Mouse (Mus musculus) c-Kit-negative CD71-positive TER-119-positive erythroid progenitor cells, embryonic 14.5 days (primary cell): ENCODE results near the gene Brd2.

Experiments
- DNase-seq: peaks from one replicate; pipeline ENCODE4 v3.0.0-alpha.2; 2013; ENCODE audit warnings: low read depth, low spot score

Brd2 gene

DNA sequence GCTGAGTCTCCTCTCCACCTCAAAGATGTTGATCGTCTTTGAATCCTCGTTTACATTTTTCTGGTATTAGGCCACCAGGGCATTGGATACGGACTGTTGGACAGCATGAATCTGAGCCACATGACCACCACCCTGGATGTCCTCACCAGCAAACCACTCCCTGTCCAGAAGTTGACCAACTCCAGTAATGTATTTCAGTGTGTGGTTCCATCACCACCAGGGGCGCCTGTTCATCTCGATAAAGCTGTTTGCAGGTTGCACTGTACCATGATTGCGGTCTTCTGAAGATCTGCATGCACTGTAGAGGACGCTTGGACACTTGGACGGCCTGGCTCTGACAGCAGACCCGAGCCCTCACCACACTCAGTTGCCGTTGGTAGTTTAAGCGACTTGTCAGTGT is 10.9 kb upstream of the Brd2 start:
- no peak for DNase-seq

DNA sequence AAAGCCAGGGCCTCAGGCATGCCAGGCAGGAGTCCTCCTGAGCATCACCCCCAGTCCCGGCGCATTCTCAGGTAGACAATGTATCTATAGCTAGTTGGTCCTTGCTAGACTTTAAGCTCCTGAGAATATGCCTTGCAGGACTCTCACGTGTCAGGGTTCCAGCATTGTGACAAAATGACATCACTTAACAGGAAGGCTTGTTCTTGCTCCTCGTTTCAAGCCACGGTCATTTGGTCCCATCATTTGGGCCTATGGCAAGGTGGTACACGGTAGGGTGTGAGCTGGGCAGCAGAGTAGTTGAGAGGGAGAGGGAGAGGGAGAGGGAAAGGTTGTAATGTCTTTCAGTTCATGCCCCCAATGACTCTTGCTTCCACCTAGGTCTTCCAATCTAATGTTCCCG is 9.5 kb upstream of the Brd2 start:
- DNase-seq: no peak

DNA sequence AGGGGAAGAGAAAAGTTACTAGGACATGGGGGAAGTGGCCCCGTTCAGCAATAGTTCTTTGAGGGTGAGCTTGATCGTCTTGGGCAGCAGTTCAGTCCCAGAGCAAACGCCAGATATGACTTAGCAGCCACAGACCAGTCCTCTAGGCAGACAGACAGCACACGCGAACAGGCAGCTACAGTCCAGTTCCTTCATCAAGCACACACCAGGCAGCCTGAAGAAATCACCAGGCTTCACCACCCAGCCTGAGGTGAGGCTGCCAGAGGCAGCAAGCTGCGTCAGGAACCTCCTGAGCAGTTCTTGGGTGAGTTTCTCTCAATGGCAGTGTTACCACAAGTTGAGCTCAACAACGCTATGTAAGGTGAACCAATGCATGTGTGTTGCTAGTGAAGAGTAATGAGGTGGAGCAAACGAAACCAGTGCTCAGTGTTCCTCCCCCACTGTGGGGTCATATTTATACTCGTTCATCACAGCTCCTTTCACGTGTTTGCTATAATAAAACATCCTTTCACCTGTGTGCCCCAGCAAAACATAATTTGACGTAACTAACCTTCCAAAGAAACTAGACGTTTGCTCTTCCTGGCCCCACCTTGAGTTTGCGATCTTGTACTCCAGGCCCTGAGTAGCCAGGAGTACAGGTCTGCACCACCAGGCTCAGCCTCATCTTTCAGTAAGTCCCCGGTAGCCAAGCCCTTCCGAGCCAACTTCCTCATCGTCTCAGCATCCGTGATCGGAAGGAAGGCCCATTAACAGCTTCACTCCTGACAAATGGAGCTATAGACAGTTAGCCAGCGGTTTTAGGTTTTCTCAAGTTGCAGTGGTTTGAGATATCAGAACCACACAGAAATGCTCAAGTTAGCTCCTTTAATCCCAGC is 7.9 kb upstream of the Brd2 start:
- no peak for DNase-seq

DNA sequence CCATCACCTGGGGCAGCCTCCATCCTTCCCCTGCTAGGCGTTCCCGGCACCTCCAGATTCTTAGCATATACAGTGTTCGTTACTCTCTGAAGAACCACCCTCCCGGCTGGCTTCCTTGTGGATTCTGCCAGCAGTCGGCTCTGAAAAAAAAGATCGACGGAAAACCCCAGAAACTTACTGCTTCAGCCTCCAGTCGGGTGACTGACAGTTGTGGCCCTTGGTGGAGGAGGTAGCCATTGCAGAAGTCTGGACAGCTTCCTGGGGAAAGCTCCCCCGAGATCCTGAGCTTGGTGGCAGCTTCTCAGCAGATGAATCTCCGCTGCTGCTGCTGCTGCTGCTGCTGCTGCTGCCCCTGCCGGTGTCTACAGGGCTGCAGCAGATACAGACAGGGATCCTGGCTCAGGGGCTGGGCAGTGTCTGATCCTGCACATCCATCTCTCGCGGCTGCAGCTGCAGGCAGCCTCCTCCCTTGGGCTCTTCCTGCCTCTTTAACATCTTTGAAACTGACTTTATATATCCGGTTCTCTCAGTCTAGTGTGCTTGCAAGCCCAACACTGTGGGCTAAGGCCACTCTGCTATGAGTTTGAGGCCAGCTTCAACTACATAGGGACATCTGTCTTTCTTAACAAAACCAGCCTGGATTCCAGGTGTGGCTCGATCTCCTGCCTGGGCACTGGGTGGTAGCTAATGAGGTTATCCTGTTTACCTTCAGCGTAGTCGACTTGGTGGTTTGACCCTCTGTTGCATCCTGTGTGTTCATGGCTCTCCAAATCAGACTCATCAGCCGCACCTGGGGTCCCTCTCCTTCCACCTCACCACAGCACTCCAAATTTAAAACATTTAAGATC is 6.7 kb upstream of the Brd2 start:
- no peak for DNase-seq

DNA sequence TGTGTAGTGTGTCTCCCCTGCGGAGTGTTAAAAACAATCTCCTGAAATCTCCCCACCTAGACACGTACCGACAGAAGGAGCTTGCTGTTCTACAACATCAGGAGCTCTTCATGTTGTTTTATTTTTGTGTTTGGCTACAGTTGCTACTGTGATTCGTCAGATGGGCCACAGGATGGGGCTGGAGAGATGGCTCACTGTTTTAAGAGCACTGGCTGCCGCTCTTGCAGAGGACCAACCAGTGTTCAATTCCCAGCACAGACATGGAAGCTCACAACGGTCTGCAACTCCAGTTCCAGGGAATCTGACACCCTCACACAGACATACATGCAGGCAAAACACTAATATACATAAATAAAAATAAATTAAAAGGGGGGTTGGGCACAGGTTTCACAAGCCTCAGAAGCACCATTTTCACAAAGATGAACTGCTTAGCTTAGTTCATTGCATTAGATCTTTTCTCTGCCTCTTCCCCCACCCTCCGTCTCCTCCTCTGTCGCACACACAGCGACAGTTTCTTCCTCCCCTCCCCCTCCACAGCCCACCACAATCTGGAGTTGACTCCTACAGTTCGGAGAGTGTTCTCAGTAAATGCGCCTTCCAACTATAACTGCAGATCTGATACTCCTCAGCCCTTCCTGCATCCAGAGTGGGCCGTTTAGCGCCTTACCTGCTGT is 6.0 kb upstream of the Brd2 start:
- no peak for DNase-seq

DNA sequence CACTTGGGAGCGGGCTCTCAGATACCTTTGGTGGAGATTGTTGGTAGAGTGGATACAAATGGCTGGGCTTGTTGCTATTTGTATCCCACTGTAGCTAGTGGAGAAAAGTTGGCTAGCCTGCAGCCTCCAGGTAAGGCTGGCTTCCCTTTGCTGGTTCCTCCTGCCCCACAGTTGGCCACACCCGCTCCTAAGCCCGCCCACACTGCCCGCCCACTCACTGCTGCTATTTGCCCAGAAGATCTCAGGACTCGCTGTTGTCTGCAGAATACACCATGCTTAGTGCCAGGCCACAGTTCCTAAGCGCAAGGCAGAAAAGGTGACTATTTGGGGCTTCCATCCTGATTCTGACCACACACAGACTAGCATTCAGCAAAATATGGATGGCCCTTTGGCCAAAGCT is 5.0 kb upstream of the Brd2 start:
- DNase-seq: no peak

DNA sequence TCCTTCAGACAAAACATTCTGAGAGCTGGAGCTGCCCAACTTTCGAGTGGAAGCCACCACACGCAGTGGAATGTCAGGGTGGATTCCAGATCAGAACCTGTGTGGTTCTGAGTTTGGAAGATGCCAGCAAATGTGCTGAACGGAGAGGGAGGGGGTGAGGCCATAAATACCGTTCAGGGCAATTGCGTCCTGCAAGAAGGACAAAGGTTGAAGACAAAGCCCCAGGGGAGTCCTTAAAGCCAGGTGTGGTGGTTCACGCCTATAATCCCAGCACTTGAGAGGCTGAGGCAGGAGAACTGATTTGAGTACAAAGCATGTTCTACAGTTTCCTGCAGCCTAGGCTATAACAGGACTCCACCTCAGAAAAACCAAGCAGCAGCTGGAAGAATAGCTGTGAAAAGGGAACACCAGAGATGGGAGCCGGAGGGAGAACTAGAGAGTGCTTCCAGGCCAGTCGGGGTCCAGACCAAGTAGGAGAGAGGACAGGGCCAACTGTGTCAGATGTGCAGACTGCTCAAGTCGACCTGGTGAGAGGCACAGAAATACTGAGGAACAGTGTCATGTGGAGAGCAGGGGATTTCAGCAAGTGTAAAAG is 4.5 kb upstream of the Brd2 start:
- no peak for DNase-seq

DNA sequence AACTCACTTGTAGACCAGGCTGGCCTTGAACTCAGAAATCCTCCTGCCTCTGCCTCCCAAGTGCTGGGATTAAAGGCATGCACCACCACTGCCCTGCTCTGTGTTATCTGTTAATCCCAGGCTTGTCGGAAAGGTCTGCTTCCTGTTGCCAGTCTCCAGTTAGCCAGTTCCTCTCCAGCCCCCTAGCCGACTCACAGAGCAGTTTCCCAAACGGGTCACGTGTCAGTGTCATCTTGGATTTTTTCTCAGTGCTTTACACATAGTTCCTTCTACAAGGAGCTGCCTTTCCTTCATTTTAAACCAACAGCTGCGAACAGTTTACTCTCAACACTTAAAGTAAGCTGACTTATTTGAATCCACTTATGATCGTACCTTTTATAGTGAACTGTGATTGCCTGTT is 2.2 kb upstream of the Brd2 start:
- DNase-seq: no peak

DNA sequence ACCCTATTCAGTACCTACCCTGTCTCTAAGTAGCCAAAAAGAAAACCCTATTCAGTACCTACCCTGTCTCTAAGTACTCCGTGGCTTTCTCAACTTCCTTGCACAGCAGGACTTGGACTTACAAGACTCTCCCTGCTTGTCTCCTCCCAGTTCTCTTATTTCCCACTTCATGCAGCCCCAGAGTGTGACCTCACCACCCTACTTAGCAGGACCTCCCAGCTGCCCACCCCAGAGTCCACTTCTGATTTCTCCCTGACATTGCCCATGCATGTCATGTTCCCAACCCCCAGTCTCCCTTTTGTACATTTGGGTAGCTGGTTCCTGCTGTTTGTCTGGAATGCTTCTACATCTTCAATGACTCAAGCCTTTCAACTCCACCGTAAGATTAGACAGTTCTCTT is 1.1 kb upstream of the Brd2 start:
- DNase-seq: no peak

DNA sequence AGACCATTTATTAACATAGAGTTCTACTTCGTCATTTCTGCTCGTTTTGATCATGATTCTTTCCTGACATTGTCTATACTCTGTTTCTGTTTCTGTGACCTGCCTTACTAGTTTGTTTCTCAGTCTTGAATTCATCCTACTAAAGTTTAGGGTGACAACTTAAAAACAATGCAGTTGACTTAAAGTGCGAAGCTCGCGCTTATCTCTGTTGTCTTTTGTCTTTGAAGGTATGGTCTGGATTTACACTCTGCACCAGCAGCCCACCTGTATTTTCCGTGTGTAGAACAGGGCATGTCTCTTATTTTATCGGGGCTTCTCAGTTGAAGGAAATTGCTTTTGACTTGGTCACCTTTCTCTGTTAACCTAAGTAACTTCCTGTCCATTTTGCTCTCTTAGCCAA is 677 bp upstream of the Brd2 start:
- DNase-seq: no peak

DNA sequence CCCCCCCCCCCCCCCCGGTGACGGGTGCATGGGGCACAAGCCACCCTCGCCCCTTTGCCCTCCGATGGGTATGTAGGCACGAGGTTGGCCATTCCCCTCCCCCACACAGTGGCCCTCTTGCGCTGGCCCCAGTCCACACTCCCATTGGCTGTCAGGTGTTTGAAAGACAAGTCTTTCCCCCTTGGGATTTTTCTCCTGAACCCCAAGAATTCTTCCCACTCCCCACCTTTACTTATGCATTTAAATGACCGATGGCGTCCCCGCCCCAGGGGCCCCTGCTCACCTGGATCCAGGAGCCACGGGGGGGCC is 601 bp downstream of the Brd2 start:
- DNase-seq: peak; percentile 29

DNA sequence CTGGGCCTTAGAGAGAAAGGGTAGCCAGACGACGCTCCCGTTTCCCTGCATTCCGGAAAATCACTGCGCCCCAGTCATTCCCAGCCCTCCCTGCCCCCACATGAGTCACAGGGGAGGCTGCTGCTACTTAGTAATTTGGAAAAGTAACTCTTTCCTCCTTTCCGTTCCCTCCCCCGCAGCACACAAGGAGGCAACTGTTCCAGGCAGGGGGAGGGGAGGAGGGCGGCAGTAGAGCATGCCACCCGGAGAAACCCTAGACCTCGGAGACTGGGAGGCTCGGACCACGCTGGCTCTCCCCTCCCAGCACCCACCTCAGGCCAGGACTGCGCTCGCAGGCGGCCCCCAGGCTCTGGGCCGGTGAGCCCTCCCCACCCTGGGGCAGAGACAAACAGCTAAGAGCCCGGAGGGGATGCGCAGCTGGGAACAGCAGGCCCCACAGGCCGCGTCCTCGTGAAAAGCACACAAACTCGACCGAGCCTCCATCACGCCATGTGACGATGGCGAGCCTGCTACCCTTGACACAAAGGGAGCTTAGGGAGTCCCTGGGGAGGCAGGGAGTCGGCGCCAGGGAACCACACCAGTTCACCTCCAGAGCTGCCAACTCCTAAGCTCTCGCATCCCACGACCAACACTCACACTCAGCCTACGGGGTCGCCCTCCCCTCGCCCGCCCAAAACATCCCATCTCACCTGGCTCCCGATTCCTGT is 1.1 kb downstream of the Brd2 start:
- peak; percentile 42 for DNase-seq

DNA sequence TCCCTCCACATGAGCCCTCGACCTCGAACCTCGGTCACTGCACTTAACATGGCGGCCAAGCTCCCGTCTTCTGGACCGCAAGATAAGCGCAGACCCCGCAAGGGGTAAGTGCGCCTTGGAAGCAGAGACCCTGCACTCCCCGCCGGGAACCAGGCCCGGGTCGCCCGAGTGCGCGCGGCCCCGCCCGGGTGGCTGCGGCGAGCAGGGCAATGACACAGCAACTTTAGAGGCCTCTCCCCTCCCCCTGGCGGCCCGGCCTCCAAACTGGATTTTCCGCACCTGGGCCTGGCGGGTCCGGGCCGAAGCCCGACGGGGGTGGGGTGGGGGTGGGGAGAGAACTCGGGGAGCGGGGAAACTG is 1.6 kb downstream of the Brd2 start:
- peak; percentile 73 for DNase-seq

DNA sequence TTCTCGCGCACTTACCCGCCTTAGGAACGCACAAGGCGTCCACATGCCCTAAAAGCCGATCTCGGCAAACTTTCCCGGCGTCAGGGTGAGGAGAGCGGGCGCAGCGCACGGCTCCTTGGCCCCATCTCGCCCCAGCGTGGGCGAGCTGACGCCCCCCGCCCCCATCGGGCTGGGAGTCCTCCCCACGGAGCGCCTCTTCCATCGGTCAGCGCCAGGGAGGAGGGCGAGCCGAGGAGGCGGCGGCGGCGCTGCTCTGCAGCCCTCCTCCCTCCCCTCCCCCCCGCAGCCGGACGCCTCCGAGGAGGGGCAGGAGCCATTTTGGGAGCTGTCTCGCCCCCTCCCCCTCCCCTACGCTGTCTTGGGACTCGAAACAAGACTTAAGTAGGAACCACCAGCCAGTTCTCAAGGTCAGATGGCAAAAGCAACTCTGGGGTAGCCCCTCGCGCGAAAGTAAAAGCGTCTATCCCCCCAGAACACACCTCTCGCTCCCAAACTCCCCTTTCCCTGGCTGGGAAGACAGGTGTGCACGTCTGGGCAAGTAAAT is 2.2 kb downstream of the Brd2 start:
- peak; percentile 44 for DNase-seq

DNA sequence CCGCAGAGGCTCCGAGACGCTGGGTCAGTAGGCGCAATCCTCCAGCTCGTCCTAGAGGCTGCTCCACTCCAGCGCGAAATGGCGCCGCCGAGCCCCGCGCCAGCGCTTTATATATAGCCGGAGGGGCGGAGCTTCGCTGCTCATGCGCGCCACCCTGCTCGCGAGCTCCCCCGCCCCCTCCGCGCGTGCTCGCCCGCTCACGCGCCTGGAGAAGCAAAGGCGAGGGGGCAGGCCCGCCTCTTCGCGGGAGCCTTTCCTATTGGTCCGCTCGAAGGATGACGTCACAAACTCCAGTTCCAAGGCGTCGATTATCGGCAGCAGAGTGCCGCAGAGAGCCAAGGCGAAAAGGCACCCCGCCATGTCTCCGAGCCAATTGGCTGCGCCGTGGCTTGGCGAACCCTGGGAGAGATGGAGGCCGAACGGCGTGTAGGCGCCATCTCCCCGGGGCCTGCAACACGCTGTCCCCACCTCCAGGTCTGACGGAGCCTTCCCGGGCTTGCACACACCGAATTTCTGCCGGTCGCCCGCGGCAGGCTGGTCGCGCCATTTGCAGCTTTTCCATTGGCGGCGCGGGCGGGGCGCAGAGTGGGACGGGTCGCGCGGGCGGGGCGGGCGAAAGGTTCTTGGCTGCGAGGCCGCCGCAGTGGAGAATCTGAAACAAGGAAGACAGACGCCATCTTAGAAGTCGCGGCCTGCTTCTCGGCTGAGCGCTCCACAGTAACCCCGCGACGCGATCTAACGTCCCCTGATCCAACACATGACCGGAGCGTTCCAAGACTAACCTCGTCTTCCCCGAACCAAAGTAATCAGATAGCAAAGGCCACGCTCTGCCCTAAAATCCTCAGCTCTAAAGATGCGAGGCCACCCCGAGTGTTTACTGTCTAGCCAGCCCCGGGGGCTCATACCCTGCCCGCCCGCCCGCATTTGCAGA is 2.9 kb downstream of the Brd2 start, which contains the start of gene H2-DMa:
H2-DMa (plus strand) TSS at position 293 of the 931 bp plus-strand sequence.
- DNase-seq: peak; percentile 98

DNA sequence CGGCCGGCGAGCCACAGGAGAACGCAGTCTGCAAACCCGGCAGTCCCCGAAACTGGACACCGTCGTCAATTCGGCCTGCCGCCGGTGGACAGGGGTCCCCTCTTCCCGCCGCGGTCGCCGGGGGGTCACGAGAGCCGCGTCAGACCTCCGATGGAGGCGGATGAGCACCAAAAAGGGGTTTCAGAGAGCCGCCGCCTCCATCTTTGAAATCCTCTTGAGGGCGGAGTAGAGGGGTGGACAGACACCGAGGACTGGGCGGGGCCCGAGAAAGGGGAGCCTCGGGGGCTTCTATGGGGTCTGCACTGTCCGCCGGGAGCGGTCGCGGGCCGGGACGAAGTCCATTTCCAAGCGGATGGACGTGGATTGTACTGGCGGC is 3.6 kb downstream of the Brd2 start:
- DNase-seq: no peak

DNA sequence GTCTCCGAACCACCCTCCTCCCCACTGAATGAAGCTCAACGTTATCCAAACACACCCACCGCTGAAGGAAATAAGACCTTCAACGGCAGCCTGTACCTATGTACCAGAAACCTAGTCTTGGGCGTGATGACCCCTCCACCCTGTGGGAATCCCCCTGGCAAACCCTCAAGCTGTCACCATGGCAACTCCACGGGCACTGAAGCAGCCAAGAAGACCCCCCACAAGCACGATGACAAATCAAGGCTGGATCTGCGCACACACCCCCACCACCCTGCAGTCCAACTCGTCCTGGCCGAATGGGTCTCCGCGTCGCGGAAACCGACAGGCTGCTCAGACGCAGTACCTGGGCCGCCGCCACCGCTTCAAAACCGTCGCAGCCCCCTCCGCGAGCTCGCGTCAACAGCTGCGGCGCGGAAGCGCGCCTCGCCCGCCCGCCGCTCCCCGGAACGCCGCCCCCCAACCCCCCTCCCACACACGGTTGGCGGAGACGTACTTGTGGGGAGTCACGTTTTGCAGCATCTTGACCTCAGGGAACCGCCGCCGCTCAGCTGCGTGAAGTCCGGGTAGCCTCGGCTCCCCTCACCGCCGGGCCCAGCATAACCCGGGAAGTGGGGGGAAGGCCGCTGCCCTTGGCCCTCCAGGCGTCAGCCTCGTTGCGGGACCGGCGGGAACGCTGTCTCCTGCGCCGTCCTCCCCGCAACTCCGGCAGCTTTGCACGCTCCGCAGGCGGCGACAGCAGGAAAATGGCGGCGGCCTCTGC is 4.1 kb downstream of the Brd2 start:
- DNase-seq: peak; percentile 29

DNA sequence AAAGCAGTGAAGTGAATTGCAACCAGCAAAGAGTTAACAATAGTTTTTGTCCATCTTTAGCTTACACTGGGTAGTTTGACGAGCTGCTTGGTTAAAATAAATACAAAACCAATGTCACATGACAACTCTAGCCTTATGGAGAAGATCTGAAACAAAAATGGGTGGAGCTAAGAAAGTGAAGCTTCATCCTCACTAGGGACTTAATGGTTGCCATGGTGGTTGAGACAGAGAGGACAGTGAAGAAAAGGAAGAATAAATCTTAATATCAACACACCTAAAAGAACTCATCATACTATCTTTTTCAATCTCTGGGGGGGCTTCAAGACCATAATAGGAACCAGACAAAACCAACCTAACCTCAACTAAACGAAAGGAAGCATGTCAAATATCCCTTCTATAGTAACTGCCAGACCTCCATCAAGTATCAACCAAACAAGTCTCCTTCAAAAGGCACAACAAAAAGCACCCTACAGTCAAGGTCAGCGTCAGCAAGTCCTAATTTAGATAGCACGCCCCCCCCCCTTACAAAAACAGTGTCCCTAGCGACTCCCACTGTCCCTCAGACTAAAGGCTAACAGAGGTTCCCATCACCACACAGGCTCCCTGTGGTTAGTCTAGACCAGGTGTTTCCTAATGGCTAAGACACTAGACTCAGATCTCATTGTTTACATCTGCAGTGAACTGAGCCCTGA is 4.9 kb downstream of the Brd2 start:
- peak; percentile 44 for DNase-seq
